Mouse (Mus musculus) testis, adult 2 months (tissue): ENCODE measurements around the gene Ubap2l.

Source experiments
- CTCF ChIP-seq: fragments of 200-500 bp; IDR thresholded peaks from 2 replicates; pipeline ENCODE4 v1.5.1; 2012; ENCODE audit warnings: low read depth, mild to moderate bottlenecking, inconsistent platforms, low read length, moderate library complexity; ENCODE audit not compliant: control insufficient read depth, insufficient read depth, insufficient replicate concordance
- POLR2A ChIP-seq: fragments of 200-500 bp; IDR thresholded peaks from 2 replicates; pipeline ENCODE4 v1.6.1; 2012; ENCODE audit warnings: low read depth, mild to moderate bottlenecking, inconsistent platforms, low read length, moderate library complexity; ENCODE audit not compliant: control insufficient read depth

GRCm38 (mm10) chr3:90064383-90064782, 12.0 kb upstream of the Ubap2l start:
- TF ChIP-seq CTCF (no peak), POLR2A (no peak)
